Mouse (Mus musculus): Measurements from ENCODE around the gene Cops6. TPM values are rescaled to one million over a fixed set of nuclear protein-coding genes. Genes with fewer than 3 reads are reported as not detected.

Cops6 gene
- polyA plus RNA-seq, 1 experiment from 2014 or later, result 253 TPM

GRCm38 (mm10) chr5:138171695-138172491, 11.0 kb downstream of the Cops6 start, which contains the start of the genes Ap4m1 and Mcm7:
TSS of gene Ap4m1 (plus strand) at chr5:138172002.
TSS of gene Mcm7 (minus strand) at chr5:138172422.
- H3K27me3 ChIP-seq (ENCODE audit: control insufficient read depth, insufficient read depth, low read length), result no peaks in the 10 kb centered on the region
- peak within 1 kb of the TSS; percentile 93 for H3K4me2 ChIP-seq
- no peaks in the 10 kb centered on the region for H3K9me3 ChIP-seq (replicated peaks; ENCODE audit: control insufficient read depth, low read length)
- under 1% methylated on average over 54 of the region's 54 CpGs for WGBS (ENCODE audit: insufficient replicate concordance)
- H3K36me3 ChIP-seq (ENCODE audit: control insufficient read depth, insufficient read depth, low read length), result peaks cover 34% of the 10 kb centered on the region
- peak; percentile 94 for ATAC-seq (replicated peaks; ENCODE audit: insufficient number of reproducible peaks, low FRiP score, low TSS enrichment)
- H3K9ac ChIP-seq (ENCODE audit: low read depth, low read length), result peak within 1 kb of the TSS; percentile 96
- H3K27ac ChIP-seq (ENCODE audit: low read depth, low read length), result peak within 1 kb of the TSS; percentile 99
- H3K4me3 ChIP-seq (ENCODE audit: low read depth, low read length), result peak within 1 kb of the TSS; percentile 89
- peaks cover 9% of the 10 kb centered on the region for H3K4me1 ChIP-seq (ENCODE audit: control insufficient read depth, insufficient read depth, low read length)

GRCm38 (mm10) chr5:138173217-138173616, 12.3 kb downstream of the Cops6 start:
- Histone ChIP-seq H3K4me3 (ENCODE audit: low read depth, low read length) (no peak overlapping the region), H3K4me1 (ENCODE audit: control insufficient read depth, insufficient read depth, low read length) (peaks cover 9% of the 10 kb centered on the region), H3K36me3 (ENCODE audit: control insufficient read depth, insufficient read depth, low read length) (peaks cover 35% of the 10 kb centered on the region), H3K27me3 (ENCODE audit: control insufficient read depth, insufficient read depth, low read length) (no peaks in the 10 kb centered on the region), H3K27ac (ENCODE audit: low read depth, low read length) (no peak overlapping the region), H3K4me2 (peak overlapping the region; percentile 93), H3K9me3 (replicated peaks; ENCODE audit: control insufficient read depth, low read length) (no peaks in the 10 kb centered on the region), H3K9ac (ENCODE audit: low read depth, low read length) (no peak overlapping the region)
- 85% methylated on average over 3 of the region's 3 CpGs for WGBS (ENCODE audit: insufficient replicate concordance)
- ATAC-seq (replicated peaks; ENCODE audit: insufficient number of reproducible peaks, low FRiP score, low TSS enrichment), result no peak

DNA sequence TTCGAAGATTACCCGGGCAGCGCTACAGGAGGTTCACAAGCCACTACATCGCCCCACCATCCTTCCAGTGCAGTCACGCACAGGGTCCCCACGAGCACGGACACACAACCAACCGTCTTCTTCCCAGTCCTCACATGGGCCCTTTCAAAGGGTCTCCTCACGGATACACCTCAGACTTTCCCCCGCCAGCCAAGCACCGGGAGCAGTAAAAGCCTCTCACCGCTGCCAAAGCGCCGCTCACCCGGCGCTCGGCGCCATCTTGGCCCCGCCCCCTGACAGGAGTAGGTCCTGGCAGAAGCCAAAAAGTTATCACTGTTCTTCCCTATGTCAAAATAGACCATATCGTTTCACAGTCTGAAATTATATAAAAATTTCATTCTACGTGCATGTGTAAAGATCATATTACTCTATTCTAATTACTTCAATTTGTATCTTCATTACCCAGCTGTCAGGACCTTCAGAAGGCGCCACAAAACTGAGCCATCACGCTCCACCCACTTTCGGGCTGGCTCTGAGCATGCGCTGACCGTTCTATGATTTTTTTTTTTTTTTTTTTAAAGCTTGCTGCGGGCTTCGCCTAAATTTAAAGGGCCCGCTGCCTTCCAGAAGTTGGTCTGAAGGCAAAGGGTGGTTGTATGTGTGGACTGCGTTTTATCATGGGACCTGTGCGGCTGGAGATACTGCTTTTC, 26.2 kb downstream of the Cops6 start, which contains the start of the genes Taf6 and Cnpy4:
Gene Taf6 (minus strand): TSS at position 502 of the 689 bp plus-strand sequence.
Gene Cnpy4 (plus strand): TSS at position 536 of the 689 bp plus-strand sequence.
- peak within 1 kb of the TSS; percentile 84 for H3K4me2 ChIP-seq
- peak within 1 kb of the TSS; percentile 83 for H3K4me3 ChIP-seq (ENCODE audit: low read depth, low read length)
- no peaks in the 10 kb centered on the region for H3K27me3 ChIP-seq (ENCODE audit: control insufficient read depth, insufficient read depth, low read length)
- peak within 1 kb of the TSS; percentile 73 for H3K27ac ChIP-seq (ENCODE audit: low read depth, low read length)
- H3K9ac ChIP-seq (ENCODE audit: low read depth, low read length), result peak within 1 kb of the TSS; percentile 92
- H3K9me3 ChIP-seq (replicated peaks; ENCODE audit: control insufficient read depth, low read length), result no peaks in the 10 kb centered on the region
- 0% methylated on average over 31 of the region's 31 CpGs for WGBS (ENCODE audit: insufficient replicate concordance)
- peak; percentile 77 for ATAC-seq (replicated peaks; ENCODE audit: insufficient number of reproducible peaks, low FRiP score, low TSS enrichment)
- H3K36me3 ChIP-seq (ENCODE audit: control insufficient read depth, insufficient read depth, low read length), result peaks cover 15% of the 10 kb centered on the region
- H3K4me1 ChIP-seq (ENCODE audit: control insufficient read depth, insufficient read depth, low read length), result peaks cover 7% of the 10 kb centered on the region

GRCm38 (mm10) chr5:138187661-138188306, 26.9 kb downstream of the Cops6 start:
- H3K9me3 ChIP-seq (replicated peaks; ENCODE audit: control insufficient read depth, low read length), result no peaks in the 10 kb centered on the region
- no peaks in the 10 kb centered on the region for H3K27me3 ChIP-seq (ENCODE audit: control insufficient read depth, insufficient read depth, low read length)
- peaks cover 11% of the 10 kb centered on the region for H3K36me3 ChIP-seq (ENCODE audit: control insufficient read depth, insufficient read depth, low read length)
- H3K4me1 ChIP-seq (ENCODE audit: control insufficient read depth, insufficient read depth, low read length), result peaks cover 7% of the 10 kb centered on the region
- H3K9ac ChIP-seq (ENCODE audit: low read depth, low read length), result peak overlapping the region; percentile 92
- H3K4me2 ChIP-seq, result peak overlapping the region; percentile 84
- ATAC-seq (replicated peaks; ENCODE audit: insufficient number of reproducible peaks, low FRiP score, low TSS enrichment), result peak; percentile 80
- whole genome bisulfite sequencing (ENCODE audit: insufficient replicate concordance), result 0% methylated on average over 10 of the region's 10 CpGs
- H3K27ac ChIP-seq (ENCODE audit: low read depth, low read length), result peak overlapping the region; percentile 73
- H3K4me3 ChIP-seq (ENCODE audit: low read depth, low read length), result peak overlapping the region; percentile 83

GRCm38 (mm10) chr5:138193771-138194727, 33.2 kb downstream of the Cops6 start, which contains the start of gene Mblac1:
TSS of gene Mblac1 (plus strand) at chr5:138194314.
- Histone ChIP-seq H3K27ac (ENCODE audit: low read depth, low read length) (peak within 1 kb of the TSS; percentile 79), H3K9me3 (replicated peaks; ENCODE audit: control insufficient read depth, low read length) (no peaks in the 10 kb centered on the region), H3K4me3 (ENCODE audit: low read depth, low read length) (peak within 1 kb of the TSS; percentile 73), H3K27me3 (ENCODE audit: control insufficient read depth, insufficient read depth, low read length) (no peaks in the 10 kb centered on the region), H3K9ac (ENCODE audit: low read depth, low read length) (peak within 1 kb of the TSS; percentile 91), H3K4me2 (peak within 1 kb of the TSS; percentile 91), H3K36me3 (ENCODE audit: control insufficient read depth, insufficient read depth, low read length) (peaks cover 3% of the 10 kb centered on the region; the same call in 1 of the 2 replicates), H3K4me1 (ENCODE audit: control insufficient read depth, insufficient read depth, low read length) (no peaks in the 10 kb centered on the region)
- WGBS (ENCODE audit: insufficient replicate concordance), result 8% methylated on average over 51 of the region's 54 CpGs
- peak; percentile 82 for ATAC-seq (replicated peaks; ENCODE audit: insufficient number of reproducible peaks, low FRiP score, low TSS enrichment)

DNA sequence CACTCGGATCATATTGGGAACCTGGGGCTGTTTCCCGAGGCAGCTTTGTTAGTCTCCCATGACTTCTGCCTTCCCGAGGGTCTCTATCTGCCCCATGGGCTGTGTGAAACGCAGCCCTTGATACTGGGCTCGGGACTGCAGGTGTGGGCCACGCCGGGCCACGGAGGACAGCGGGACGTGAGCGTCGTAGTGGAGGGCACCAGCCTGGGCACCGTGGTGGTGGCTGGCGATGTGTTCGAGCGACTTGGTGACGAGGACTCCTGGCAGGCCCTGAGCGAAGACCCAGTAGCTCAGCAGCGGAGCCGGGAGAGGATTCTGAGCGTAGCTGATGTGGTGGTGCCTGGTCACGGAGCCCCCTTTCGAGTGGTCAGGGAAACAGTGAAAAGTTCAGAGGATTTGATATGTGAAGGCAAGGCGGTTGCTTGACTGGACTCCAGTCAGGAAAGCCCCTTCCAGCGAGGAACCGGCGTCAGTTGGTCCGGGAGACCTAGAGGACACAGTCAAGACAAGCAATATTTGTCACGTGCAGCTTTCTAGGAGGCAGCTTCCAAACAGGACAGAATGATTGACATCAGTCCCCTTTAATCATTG, 34.0 kb downstream of the Cops6 start:
- 2% methylated on average over 29 of the region's 29 CpGs for WGBS (ENCODE audit: insufficient replicate concordance)
- no peaks in the 10 kb centered on the region for H3K9me3 ChIP-seq (replicated peaks; ENCODE audit: control insufficient read depth, low read length)
- no peaks in the 10 kb centered on the region for H3K4me1 ChIP-seq (ENCODE audit: control insufficient read depth, insufficient read depth, low read length)
- H3K4me3 ChIP-seq (ENCODE audit: low read depth, low read length), result peak overlapping the region; percentile 73
- peak; percentile 53; the same call in 1 of the 2 replicates for ATAC-seq (replicated peaks; ENCODE audit: insufficient number of reproducible peaks, low FRiP score, low TSS enrichment)
- H3K4me2 ChIP-seq, result peak overlapping the region; percentile 91
- peak overlapping the region; percentile 79 for H3K27ac ChIP-seq (ENCODE audit: low read depth, low read length)
- peak overlapping the region; percentile 91 for H3K9ac ChIP-seq (ENCODE audit: low read depth, low read length)
- H3K27me3 ChIP-seq (ENCODE audit: control insufficient read depth, insufficient read depth, low read length), result no peaks in the 10 kb centered on the region
- H3K36me3 ChIP-seq (ENCODE audit: control insufficient read depth, insufficient read depth, low read length), result peaks cover 3% of the 10 kb centered on the region; the same call in 1 of the 2 replicates

DNA sequence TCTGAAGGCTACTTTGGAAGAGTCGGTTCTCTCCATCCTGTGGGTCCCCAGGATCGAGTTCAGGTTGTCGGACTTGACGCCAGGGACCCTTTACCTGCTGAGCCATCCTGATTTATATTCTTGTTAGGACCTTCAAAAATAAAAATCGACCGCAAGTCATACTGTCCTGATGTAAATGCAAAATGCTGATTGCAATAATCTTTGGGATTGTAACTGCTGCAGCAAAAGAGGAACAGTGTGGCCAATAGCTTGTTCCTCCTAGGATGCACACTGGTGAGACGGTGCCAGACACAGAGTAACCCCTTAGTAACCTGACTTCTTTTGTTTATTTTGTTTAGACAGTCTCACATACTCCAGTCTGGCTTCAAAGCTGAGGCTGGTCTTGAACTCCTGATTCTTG, 34.6 kb downstream of the Cops6 start:
- no peak overlapping the region for H3K27ac ChIP-seq (ENCODE audit: low read depth, low read length)
- peaks cover 3% of the 10 kb centered on the region; the same call in 1 of the 2 replicates for H3K36me3 ChIP-seq (ENCODE audit: control insufficient read depth, insufficient read depth, low read length)
- H3K9ac ChIP-seq (ENCODE audit: low read depth, low read length), result peak overlapping the region; percentile 91; the same call in 1 of the 2 replicates
- H3K4me1 ChIP-seq (ENCODE audit: control insufficient read depth, insufficient read depth, low read length), result no peaks in the 10 kb centered on the region
- WGBS (ENCODE audit: insufficient replicate concordance), result 76% methylated on average over 7 of the region's 7 CpGs
- ATAC-seq (replicated peaks; ENCODE audit: insufficient number of reproducible peaks, low FRiP score, low TSS enrichment), result no peak
- H3K27me3 ChIP-seq (ENCODE audit: control insufficient read depth, insufficient read depth, low read length), result no peaks in the 10 kb centered on the region
- H3K4me2 ChIP-seq, result peak overlapping the region; percentile 91
- H3K9me3 ChIP-seq (replicated peaks; ENCODE audit: control insufficient read depth, low read length), result no peaks in the 10 kb centered on the region
- peak overlapping the region; percentile 73; the same call in 1 of the 2 replicates for H3K4me3 ChIP-seq (ENCODE audit: low read depth, low read length)

Measured in heart, embryonic 11.5 days (tissue).